Mouse (Mus musculus) left cerebral cortex, postnatal 4 days (tissue): Measurements from ENCODE around the gene Nme8. TPM values are rescaled to one million over a fixed set of nuclear protein-coding genes. Genes with fewer than 3 reads are reported as not detected.

Source experiments
- DNase-seq: peaks from one replicate; pipeline ENCODE4 v3.0.0-alpha.2; 2022
- intact Hi-C: fragments of 180-260 bp; cut with DNase I; formaldehyde crosslinking; loops from one replicate; pipeline ENCODE4 v1.15.1; 2025
- total RNA-seq, 2 experiments: library from RNA; stranded (reverse); gene quantifications; 2 replicates each; pipeline ENCODE4 v1.2.3; 2021

Nme8 gene
- total RNA-seq = not detected

GRCm38 (mm10) chr13:19697790-19698189, at the start of gene Nme8:
Gene Nme8 (minus strand): TSS chr13:19697794.
- intact Hi-C loops = loop anchor here (2.0 to 5.0 kb wide), 3 partner anchors 575 to 1350 kb away; no protein-coding TSS in a partner anchor

GRCm38 (mm10) chr13:19745741-19746140, 48.1 kb upstream of the Nme8 start:
- DNase-seq = no peak
- intact Hi-C loops = no loop called here

More at GRCm38 (mm10) chr13:19697790-19698189, at the start of gene Nme8:
- no peak for DNase-seq

GRCm38 (mm10) chr13:19744536-19744935, 46.9 kb upstream of the Nme8 start:
- intact Hi-C loops = no loop called here
- no peak for DNase-seq

- intact Hi-C loops = no loop called here
- no peak for DNase-seq
These were observed 37.0 kb upstream of the Nme8 start for GRCm38 (mm10) chr13:19734597-19734996.

- intact Hi-C loops = no loop called here
- DNase-seq = peak; percentile 6
These were observed 33.2 kb upstream of the Nme8 start for GRCm38 (mm10) chr13:19730826-19731225.

- intact Hi-C loops = no loop called here
- DNase-seq = peak; percentile 23
These were observed 21.4 kb upstream of the Nme8 start for GRCm38 (mm10) chr13:19718954-19719353.

GRCm38 (mm10) chr13:19717201-19717600, 19.6 kb upstream of the Nme8 start:
- DNase-seq = no peak
- intact Hi-C loops = no loop called here

GRCm38 (mm10) chr13:19703806-19704205, 6.2 kb upstream of the Nme8 start:
- intact Hi-C loops = no loop called here

GRCm38 (mm10) chr13:19701443-19702078, 4.0 kb upstream of the Nme8 start:
- DNase-seq = peak; percentile 51

More at GRCm38 (mm10) chr13:19703806-19704205, 6.2 kb upstream of the Nme8 start:
- DNase-seq = no peak

GRCm38 (mm10) chr13:19700733-19701442, 3.3 kb upstream of the Nme8 start:
- no peak for DNase-seq
- intact Hi-C loops = no loop called here

More at GRCm38 (mm10) chr13:19701443-19702078, 4.0 kb upstream of the Nme8 start:
- intact Hi-C loops = no loop called here

GRCm38 (mm10) chr13:19698524-19699173, 1.1 kb upstream of the Nme8 start:
- intact Hi-C loops = loop anchor here (2.0 to 5.0 kb wide), 3 partner anchors 574 to 1349 kb away; no protein-coding TSS in a partner anchor
- peak; percentile 3 for DNase-seq

GRCm38 (mm10) chr13:19690417-19690816, 7.2 kb downstream of the Nme8 start:
- no peak for DNase-seq
- intact Hi-C loops = no loop called here

- intact Hi-C loops = no loop called here
These were observed 7.6 kb downstream of the Nme8 start for GRCm38 (mm10) chr13:19689971-19690370.

GRCm38 (mm10) chr13:19684007-19684406, 13.6 kb downstream of the Nme8 start:
- intact Hi-C loops = loop anchor here (5.0 kb wide), 2 partner anchors 322 to 522 kb away; no protein-coding TSS in a partner anchor
- DNase-seq = peak; percentile 53

More at GRCm38 (mm10) chr13:19689971-19690370, 7.6 kb downstream of the Nme8 start:
- no peak for DNase-seq

- peak; percentile 62 for DNase-seq
- intact Hi-C loops = loop anchor here (5.0 kb wide), 2 partner anchors 321 to 521 kb away; no protein-coding TSS in a partner anchor
These were observed 14.5 kb downstream of the Nme8 start for GRCm38 (mm10) chr13:19682879-19683640.

GRCm38 (mm10) chr13:19674601-19675000, 23.0 kb downstream of the Nme8 start:
- intact Hi-C loops = no loop called here
- DNase-seq = no peak

- no peak for DNase-seq
- intact Hi-C loops = no loop called here
These were observed 23.6 kb downstream of the Nme8 start for GRCm38 (mm10) chr13:19674025-19674424.

GRCm38 (mm10) chr13:19668355-19669140, 29.0 kb downstream of the Nme8 start:
- no peak for DNase-seq
- intact Hi-C loops = loop anchor here (5.0 kb wide), 1 partner anchor 376 kb away; no protein-coding TSS in a partner anchor

- DNase-seq = no peak
- intact Hi-C loops = no loop called here
These were observed 45.2 kb downstream of the Nme8 start for GRCm38 (mm10) chr13:19652405-19652804.
